Mouse (Mus musculus) neural tube, embryonic 12.5 days (tissue): Measurements from ENCODE around the gene Slc16a12. TPM values are rescaled to one million over a fixed set of nuclear protein-coding genes. Genes with fewer than 3 reads are reported as not detected.
A peak's percentile ranks its signal among the peaks of the same experiment; 100 is the strongest.
"Not testable (repeated sequence)": the region's sequence is repeated elsewhere in the genome, so short reads cannot be mapped to it uniquely, and the experiment has no call there.

Experiments
- ATAC-seq: fragments of 200-750 bp; cut with Nextera tagmentation; 2 replicates; pipeline ENCODE4 v1.8.0; 2017; ENCODE audit warnings: low read depth, mild to moderate bottlenecking, moderate TSS enrichment, moderate library complexity; ENCODE audit not compliant: low FRiP score
- H3K27ac ChIP-seq: fragments of 300-500 bp; sonication (generic); 2 replicates; pipeline ENCODE4 v1.5.1; 2016
- H3K27me3 ChIP-seq: fragments of 300-500 bp; sonication (generic); replicated peaks from 2 replicates; pipeline ENCODE4 v1.6.1; 2016; ENCODE audit warnings: mild to moderate bottlenecking
- H3K36me3 ChIP-seq: fragments of 300-500 bp; sonication (generic); 2 replicates; pipeline ENCODE4 v1.6.1; 2016; ENCODE audit warnings: mild to moderate bottlenecking
- H3K4me1 ChIP-seq: fragments of 300-500 bp; sonication (generic); 2 replicates; pipeline ENCODE4 v1.6.1; 2016
- H3K4me2 ChIP-seq: fragments of 300-500 bp; sonication (generic); replicated peaks from 2 replicates; pipeline ENCODE4 v1.6.1; 2016; ENCODE audit warnings: mild to moderate bottlenecking
- H3K4me3 ChIP-seq: fragments of 300-500 bp; sonication (generic); 2 replicates; pipeline ENCODE4 v1.5.1; 2016
- H3K9ac ChIP-seq: fragments of 300-500 bp; sonication (generic); 2 replicates; pipeline ENCODE4 v1.6.1; 2016; ENCODE audit warnings: mild to moderate bottlenecking
- H3K9me3 ChIP-seq: fragments of 300-500 bp; sonication (generic); 2 replicates; pipeline ENCODE4 v1.6.1; 2016; ENCODE audit warnings: mild to moderate bottlenecking
- WGBS: fragments of 180-500 bp; shearing (Covaris S2); methylation state at CpG from one replicate; pipeline ENCODE4 v1.1.7; 2016; 5-methylcytosine and 5-hydroxymethylcytosine counted together
- polyA plus RNA-seq: library from polyadenylated mRNA; unstranded; fragments of >200 nt; fragmentation: Nextera tagmentation; extraction: Ambion mirVana; gene quantifications from 2 replicates; pipeline ENCODE4 v1.2.1, GENCODE M21; 2016

Slc16a12 gene
- polyA plus RNA-seq, 1 experiment from 2014 or later: 2.4 TPM

DNA sequence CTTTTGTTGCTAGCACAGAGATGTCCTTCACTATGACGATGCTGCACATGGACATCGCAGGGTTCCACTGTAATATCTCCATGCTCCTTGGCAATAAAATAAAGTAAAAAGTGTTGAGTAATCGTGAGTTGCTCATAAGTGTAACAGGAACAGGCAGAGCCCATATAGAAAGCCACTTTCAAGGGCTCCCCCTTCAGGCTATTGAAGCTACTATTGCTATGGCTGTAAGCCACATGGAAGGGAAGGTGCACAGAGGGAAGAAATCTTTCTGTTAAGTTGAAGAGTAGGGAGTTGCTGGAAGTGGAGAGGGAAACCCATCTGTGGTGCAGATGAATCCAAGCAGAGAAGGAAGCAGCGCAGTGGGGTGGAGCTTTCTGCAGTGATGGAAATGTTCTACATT lies 4.1 kb upstream of the Slc16a12 start:
- H3K4me1 ChIP-seq: peaks cover 8% of the 10 kb centered on the region; the same call in 1 of the 2 replicates
- WGBS: 78% methylated on average over 4 of the region's 4 CpGs
- H3K4me2 ChIP-seq: no peak overlapping the region
- H3K9me3 ChIP-seq: no peaks in the 10 kb centered on the region
- no peak overlapping the region for H3K9ac ChIP-seq
- no peaks in the 10 kb centered on the region for H3K36me3 ChIP-seq
- no peak overlapping the region for H3K27ac ChIP-seq
- H3K27me3 ChIP-seq: peaks cover 7% of the 10 kb centered on the region
- H3K4me3 ChIP-seq: no peak overlapping the region
- no peak for ATAC-seq

- no peak overlapping the region for H3K4me3 ChIP-seq
- H3K9ac ChIP-seq: no peak overlapping the region
- no peaks in the 10 kb centered on the region for H3K36me3 ChIP-seq
- H3K4me1 ChIP-seq: peaks cover 9% of the 10 kb centered on the region; the same call in 1 of the 2 replicates
- H3K9me3 ChIP-seq: no peaks in the 10 kb centered on the region
- no peak overlapping the region for H3K4me2 ChIP-seq
- ATAC-seq: no peak
- peaks cover 7% of the 10 kb centered on the region for H3K27me3 ChIP-seq
- no peak overlapping the region for H3K27ac ChIP-seq
- 70% methylated on average over 2 of the region's 2 CpGs for WGBS
Measured at GRCm38 (mm10) chr19:34748992-34749391, 1.9 kb upstream of the Slc16a12 start.

DNA sequence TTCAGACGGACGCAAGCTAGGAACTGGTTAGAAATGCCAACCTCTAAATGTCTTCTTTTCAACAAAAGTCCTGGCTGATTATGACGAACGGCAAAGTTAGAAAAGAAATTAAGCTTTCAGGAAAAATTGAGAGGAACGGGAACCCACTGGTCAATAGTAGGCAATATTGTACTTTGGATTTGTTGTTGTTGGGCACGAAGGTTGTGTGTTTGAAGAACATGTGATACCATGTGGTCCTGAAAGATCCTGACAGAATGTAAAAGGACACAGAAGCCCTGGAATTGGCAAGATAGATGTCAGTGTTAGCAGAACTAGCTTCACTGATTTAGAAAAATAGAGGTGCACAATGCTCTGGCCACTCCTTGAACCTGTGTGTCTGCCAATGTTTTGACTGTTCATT lies 880 bp upstream of the Slc16a12 start:
- ATAC-seq, H3K9me3 ChIP-seq, H3K27ac ChIP-seq, H3K36me3 ChIP-seq, H3K4me2 ChIP-seq, H3K9ac ChIP-seq, H3K4me3 ChIP-seq, H3K4me1 ChIP-seq, H3K27me3 ChIP-seq: not testable (repeated sequence)
- 93% methylated on average over 6 of the region's 6 CpGs for WGBS

GRCm38 (mm10) chr19:34746201-34746600 lies 888 bp downstream of the Slc16a12 start:
- Histone ChIP-seq H3K27ac (no peak overlapping the region), H3K9me3 (no peaks in the 10 kb centered on the region), H3K9ac (no peak overlapping the region), H3K4me1 (peaks cover 9% of the 10 kb centered on the region; the same call in 1 of the 2 replicates), H3K27me3 (peaks cover 7% of the 10 kb centered on the region), H3K4me3 (peak overlapping the region; percentile 62; the same call in 1 of the 2 replicates), H3K36me3 (no peaks in the 10 kb centered on the region), H3K4me2 (peak overlapping the region; percentile 98)
- no peak for ATAC-seq
- 14% methylated on average over 9 of the region's 9 CpGs for WGBS

DNA sequence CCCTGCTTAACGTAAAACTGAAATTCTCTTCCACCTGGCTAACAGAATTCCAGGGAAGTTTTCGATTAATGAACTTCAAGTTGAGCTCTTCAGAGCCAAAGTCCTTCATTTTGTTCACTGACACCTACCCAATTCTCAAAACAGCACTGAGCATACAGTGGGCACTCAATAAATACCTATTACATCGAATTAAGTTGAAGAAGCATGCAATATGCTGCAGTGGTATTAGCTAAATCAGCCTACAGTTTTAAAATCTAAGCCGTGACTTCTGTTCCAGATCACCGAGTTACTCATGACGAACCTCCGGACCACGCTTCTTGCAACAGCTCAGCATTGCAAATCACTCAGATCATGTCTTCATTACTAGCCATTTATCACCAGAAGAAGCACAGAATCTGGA lies 2.1 kb downstream of the Slc16a12 start:
- no peaks in the 10 kb centered on the region for H3K36me3 ChIP-seq
- peaks cover 7% of the 10 kb centered on the region for H3K27me3 ChIP-seq
- no peak overlapping the region for H3K4me2 ChIP-seq
- H3K4me3 ChIP-seq: no peak overlapping the region
- H3K27ac ChIP-seq: no peak overlapping the region
- ATAC-seq: no peak
- peaks cover 9% of the 10 kb centered on the region; the same call in 1 of the 2 replicates for H3K4me1 ChIP-seq
- whole genome bisulfite sequencing: 87% methylated on average over 8 of the region's 8 CpGs
- no peak overlapping the region for H3K9ac ChIP-seq
- no peaks in the 10 kb centered on the region for H3K9me3 ChIP-seq

DNA sequence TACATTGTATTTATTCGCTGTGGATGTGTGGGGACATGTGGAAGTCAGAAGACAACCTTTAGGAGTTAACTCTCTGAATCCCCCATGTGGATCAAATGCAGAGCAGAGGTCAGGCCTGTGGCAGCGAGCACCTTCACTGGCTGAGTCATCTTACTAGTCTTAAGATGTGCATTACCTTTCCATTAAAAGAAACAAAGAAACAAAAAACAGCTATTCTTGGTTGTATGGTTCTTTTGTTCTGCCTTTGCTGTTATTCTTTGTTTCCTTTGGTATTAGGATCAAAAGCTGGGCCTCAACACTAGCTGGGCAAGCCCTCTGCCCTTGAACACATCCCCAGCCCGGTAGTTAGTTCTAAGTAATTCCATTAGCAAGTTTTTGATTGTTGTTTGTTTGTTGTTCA lies 9.2 kb downstream of the Slc16a12 start:
- no peaks in the 10 kb centered on the region for H3K27me3 ChIP-seq
- no peaks in the 10 kb centered on the region for H3K9me3 ChIP-seq
- no peak overlapping the region for H3K9ac ChIP-seq
- WGBS: 82% methylated on average over 3 of the region's 3 CpGs
- no peak overlapping the region for H3K4me2 ChIP-seq
- H3K27ac ChIP-seq: no peak overlapping the region
- no peak overlapping the region for H3K4me3 ChIP-seq
- no peaks in the 10 kb centered on the region for H3K36me3 ChIP-seq
- no peak for ATAC-seq
- no peaks in the 10 kb centered on the region for H3K4me1 ChIP-seq

GRCm38 (mm10) chr19:34735900-34736299 lies 11.2 kb downstream of the Slc16a12 start:
- WGBS: 90% methylated on average over 4 of the region's 4 CpGs
- H3K4me1 ChIP-seq: no peaks in the 10 kb centered on the region
- H3K27ac ChIP-seq: no peak overlapping the region
- H3K36me3 ChIP-seq: no peaks in the 10 kb centered on the region
- no peaks in the 10 kb centered on the region for H3K9me3 ChIP-seq
- H3K4me3 ChIP-seq: no peak overlapping the region
- ATAC-seq: no peak
- no peak overlapping the region for H3K9ac ChIP-seq
- no peaks in the 10 kb centered on the region for H3K27me3 ChIP-seq
- no peak overlapping the region for H3K4me2 ChIP-seq

DNA sequence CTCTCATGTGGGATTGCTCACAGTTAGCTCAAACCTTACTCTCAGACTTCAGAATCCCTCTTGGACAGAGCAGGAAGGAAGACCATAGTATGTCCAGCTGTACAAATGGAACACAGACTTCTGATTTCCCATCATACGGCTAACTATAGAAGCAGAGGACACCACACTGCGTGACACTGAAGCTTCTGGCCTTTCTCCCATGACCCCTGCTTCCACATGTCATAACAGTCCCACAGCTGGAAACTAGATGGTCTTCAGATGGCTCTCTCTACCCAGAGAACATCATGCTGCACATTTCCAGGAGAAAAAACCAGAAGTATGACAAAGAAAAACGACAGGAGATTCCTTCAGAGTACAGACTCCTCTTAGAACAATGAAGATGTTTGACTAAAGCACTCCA lies 14.1 kb downstream of the Slc16a12 start:
- no peaks in the 10 kb centered on the region for H3K4me1 ChIP-seq

DNA sequence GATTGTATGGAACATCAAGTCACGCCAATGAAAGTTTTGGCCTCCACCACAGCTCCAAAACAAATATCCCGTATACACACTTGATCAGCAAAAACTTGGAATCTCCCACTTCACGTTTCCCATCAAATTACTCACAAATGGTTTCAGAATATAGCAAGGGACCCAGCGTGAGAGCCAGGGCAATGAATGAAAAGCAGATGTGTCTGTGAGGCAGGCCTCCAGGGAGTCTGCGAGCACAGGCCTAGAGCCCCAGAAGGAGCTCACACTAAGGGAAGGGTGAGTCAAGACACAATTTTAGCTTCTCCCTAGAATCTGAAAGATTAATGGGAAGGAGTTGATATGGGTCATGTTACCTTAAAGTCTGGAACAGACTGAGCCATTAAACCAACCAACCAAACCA lies 15.7 kb downstream of the Slc16a12 start:
- no peak overlapping the region for H3K4me2 ChIP-seq
- H3K9ac ChIP-seq: no peak overlapping the region
- H3K4me3 ChIP-seq: no peak overlapping the region
- H3K27me3 ChIP-seq: no peaks in the 10 kb centered on the region
- no peak overlapping the region for H3K27ac ChIP-seq
- ATAC-seq: no peak
- H3K9me3 ChIP-seq: no peaks in the 10 kb centered on the region
- 71% methylated on average over 5 of the region's 5 CpGs for WGBS
- H3K36me3 ChIP-seq: no peaks in the 10 kb centered on the region
- H3K4me1 ChIP-seq: no peaks in the 10 kb centered on the region

More for the DNA sequence above, 14.1 kb downstream of the Slc16a12 start:
- Histone ChIP-seq H3K36me3 (no peaks in the 10 kb centered on the region), H3K27me3 (no peaks in the 10 kb centered on the region), H3K4me3 (no peak overlapping the region), H3K4me2 (no peak overlapping the region), H3K9ac (no peak overlapping the region), H3K27ac (no peak overlapping the region), H3K9me3 (no peaks in the 10 kb centered on the region)
- WGBS: 76% methylated on average over 3 of the region's 3 CpGs
- ATAC-seq: no peak

DNA sequence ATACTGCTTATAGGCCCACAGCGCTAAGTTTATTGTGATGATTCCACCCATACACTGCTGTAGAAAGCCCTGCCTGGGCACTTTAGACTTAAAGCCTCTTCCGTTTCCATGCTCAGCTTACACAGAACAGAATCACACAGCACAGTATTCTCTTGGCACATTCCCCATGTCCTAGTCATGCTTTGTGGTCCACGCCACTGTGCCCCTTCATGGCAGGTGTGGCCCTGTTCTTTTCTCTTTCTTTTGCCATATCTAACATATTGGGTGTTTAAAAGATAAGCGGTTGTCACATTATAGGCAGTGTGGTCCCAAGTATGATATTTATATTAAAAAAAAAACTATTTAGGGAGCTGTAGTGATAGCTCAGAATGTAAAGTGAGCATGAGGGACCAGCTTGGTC lies 16.5 kb downstream of the Slc16a12 start:
- Histone ChIP-seq H3K4me1 (no peaks in the 10 kb centered on the region), H3K4me3 (no peak overlapping the region), H3K4me2 (no peak overlapping the region), H3K27me3 (no peaks in the 10 kb centered on the region), H3K36me3 (no peaks in the 10 kb centered on the region), H3K9ac (no peak overlapping the region), H3K27ac (no peak overlapping the region), H3K9me3 (no peaks in the 10 kb centered on the region)
- ATAC-seq: no peak
- 92% methylated on average over 4 of the region's 4 CpGs for WGBS

GRCm38 (mm10) chr19:34729505-34729904 lies 17.6 kb downstream of the Slc16a12 start:
- 84% methylated on average over 3 of the region's 3 CpGs for WGBS
- H3K4me3 ChIP-seq: no peak overlapping the region
- H3K9ac ChIP-seq: no peak overlapping the region
- H3K27ac ChIP-seq: no peak overlapping the region
- no peaks in the 10 kb centered on the region for H3K27me3 ChIP-seq
- H3K4me2 ChIP-seq: no peak overlapping the region
- no peaks in the 10 kb centered on the region for H3K36me3 ChIP-seq
- H3K9me3 ChIP-seq: no peaks in the 10 kb centered on the region
- ATAC-seq: no peak
- H3K4me1 ChIP-seq: no peaks in the 10 kb centered on the region

- H3K4me3 ChIP-seq: no peak overlapping the region
- no peak for ATAC-seq
- no peaks in the 10 kb centered on the region for H3K4me1 ChIP-seq
- no peak overlapping the region for H3K4me2 ChIP-seq
- H3K36me3 ChIP-seq: no peaks in the 10 kb centered on the region
- H3K27ac ChIP-seq: no peak overlapping the region
- H3K9me3 ChIP-seq: no peaks in the 10 kb centered on the region
- WGBS: 89% methylated on average over 1 of the region's 1 CpGs
- no peak overlapping the region for H3K9ac ChIP-seq
- H3K27me3 ChIP-seq: no peaks in the 10 kb centered on the region
Measured at GRCm38 (mm10) chr19:34726254-34726962, 20.7 kb downstream of the Slc16a12 start.

GRCm38 (mm10) chr19:34725418-34725817 lies 21.7 kb downstream of the Slc16a12 start:
- Histone ChIP-seq H3K27ac (no peak overlapping the region), H3K27me3 (no peaks in the 10 kb centered on the region), H3K4me3 (no peak overlapping the region), H3K4me1 (no peaks in the 10 kb centered on the region), H3K36me3 (no peaks in the 10 kb centered on the region), H3K9ac (no peak overlapping the region), H3K4me2 (no peak overlapping the region), H3K9me3 (no peaks in the 10 kb centered on the region)
- ATAC-seq: no peak
- 79% methylated on average over 5 of the region's 5 CpGs for WGBS
